Mouse (Mus musculus): Measurements from ENCODE around the gene Olfr1018. TPM values are rescaled to one million over a fixed set of nuclear protein-coding genes. Genes with fewer than 3 reads are reported as not detected.

Gene Olfr1018
- not detected in 2 replicates for polyA plus RNA-seq (2015; fragmentation: Nextera tagmentation; extraction: Ambion mirVana)

GRCm38 (mm10) chr2:85818179-85818578 is at the start of gene Olfr1018:
TSS of gene Olfr1018 (plus strand) at chr2:85818479.
- Histone ChIP-seq H3K4me2 (no peak within 1 kb of the TSS), H3K4me1 (replicated peaks) (no peaks in the 10 kb centered on the region), H3K9ac (no peak within 1 kb of the TSS), H3K27me3 (no peaks in the 10 kb centered on the region), H3K9me3 (replicated peaks) (no peaks in the 10 kb centered on the region), H3K4me3 (replicated peaks) (no peak within 1 kb of the TSS), H3K27ac (no peak within 1 kb of the TSS), H3K36me3 (no peaks in the 10 kb centered on the region)
- DNase-seq (no peak), ATAC-seq (ENCODE audit: low read depth) (no peak)

GRCm38 (mm10) chr2:85772413-85772812 is 45.9 kb upstream of the Olfr1018 start, which contains the start of gene Olfr1014:
TSS of gene Olfr1014 (plus strand) at chr2:85772713.
- no peak within 1 kb of the TSS for H3K27ac ChIP-seq

GRCm38 (mm10) chr2:85781717-85782116 is 36.6 kb upstream of the Olfr1018 start, which contains the start of gene Olfr1015:
TSS of gene Olfr1015 (plus strand) at chr2:85782017.
- Histone ChIP-seq H3K4me3 (replicated peaks) (no peak within 1 kb of the TSS), H3K9me3 (replicated peaks) (no peaks in the 10 kb centered on the region), H3K9ac (no peak within 1 kb of the TSS), H3K36me3 (no peaks in the 10 kb centered on the region), H3K27ac (no peak within 1 kb of the TSS), H3K27me3 (no peaks in the 10 kb centered on the region), H3K4me2 (no peak within 1 kb of the TSS), H3K4me1 (replicated peaks) (no peaks in the 10 kb centered on the region)
- no peak for ATAC-seq (ENCODE audit: low read depth)
- DNase-seq: no peak

More at GRCm38 (mm10) chr2:85772413-85772812, 45.9 kb upstream of the Olfr1018 start, which contains the start of gene Olfr1014:
- Histone ChIP-seq H3K9ac (no peak within 1 kb of the TSS), H3K27me3 (no peaks in the 10 kb centered on the region), H3K36me3 (no peaks in the 10 kb centered on the region), H3K9me3 (replicated peaks) (no peaks in the 10 kb centered on the region), H3K4me2 (no peak within 1 kb of the TSS), H3K4me3 (replicated peaks) (no peak within 1 kb of the TSS), H3K4me1 (replicated peaks) (no peaks in the 10 kb centered on the region)
- ATAC-seq (ENCODE audit: low read depth) (no peak), DNase-seq (no peak)

GRCm38 (mm10) chr2:85792331-85792730 is 25.9 kb upstream of the Olfr1018 start:
- no peak overlapping the region for H3K27ac ChIP-seq
- H3K4me2 ChIP-seq: no peak overlapping the region
- no peaks in the 10 kb centered on the region for H3K27me3 ChIP-seq
- no peak overlapping the region for H3K4me3 ChIP-seq (replicated peaks)
- DNase-seq (no peak), ATAC-seq (ENCODE audit: low read depth) (no peak)
- no peak overlapping the region for H3K9ac ChIP-seq
- no peaks in the 10 kb centered on the region for H3K36me3 ChIP-seq
- no peaks in the 10 kb centered on the region for H3K9me3 ChIP-seq (replicated peaks)
- H3K4me1 ChIP-seq (replicated peaks): no peaks in the 10 kb centered on the region
- 48% methylated on average over 2 of the region's 2 CpGs for WGBS (ENCODE audit: insufficient replicate concordance)

- 62% methylated on average over 2 of the region's 2 CpGs for WGBS (ENCODE audit: insufficient replicate concordance)
- H3K27ac ChIP-seq: no peak within 1 kb of the TSS
- no peak within 1 kb of the TSS for H3K9ac ChIP-seq
- no peaks in the 10 kb centered on the region for H3K36me3 ChIP-seq
- no peaks in the 10 kb centered on the region for H3K9me3 ChIP-seq (replicated peaks)
- H3K27me3 ChIP-seq: no peaks in the 10 kb centered on the region
- no peak within 1 kb of the TSS for H3K4me2 ChIP-seq
- ATAC-seq (ENCODE audit: low read depth) (no peak), DNase-seq (no peak)
- no peak within 1 kb of the TSS for H3K4me3 ChIP-seq (replicated peaks)
- no peaks in the 10 kb centered on the region for H3K4me1 ChIP-seq (replicated peaks)
Measured at GRCm38 (mm10) chr2:85802444-85802843, 15.8 kb upstream of the Olfr1018 start, which contains the start of gene Olfr1016. TSS of gene Olfr1016 (minus strand) at chr2:85802544.

- Histone ChIP-seq H3K4me3 (replicated peaks) (no peak overlapping the region), H3K9me3 (replicated peaks) (no peaks in the 10 kb centered on the region), H3K27me3 (no peaks in the 10 kb centered on the region), H3K9ac (no peak overlapping the region), H3K4me1 (replicated peaks) (no peaks in the 10 kb centered on the region), H3K36me3 (no peaks in the 10 kb centered on the region), H3K27ac (no peak overlapping the region), H3K4me2 (no peak overlapping the region)
- ATAC-seq (ENCODE audit: low read depth) (no peak), DNase-seq (no peak)
- 70% methylated on average over 4 of the region's 4 CpGs for WGBS (ENCODE audit: insufficient replicate concordance)
Measured at GRCm38 (mm10) chr2:85804501-85804900, 13.8 kb upstream of the Olfr1018 start.

GRCm38 (mm10) chr2:85845383-85845782 is 27.1 kb downstream of the Olfr1018 start, which contains the start of gene Olfr1019:
TSS of gene Olfr1019 (minus strand) at chr2:85845483.
- H3K4me1 ChIP-seq (replicated peaks): no peaks in the 10 kb centered on the region
- H3K36me3 ChIP-seq: no peaks in the 10 kb centered on the region
- no peak within 1 kb of the TSS for H3K27ac ChIP-seq
- no peaks in the 10 kb centered on the region for H3K9me3 ChIP-seq (replicated peaks)
- ATAC-seq (ENCODE audit: low read depth) (no peak), DNase-seq (no peak)
- no peaks in the 10 kb centered on the region for H3K27me3 ChIP-seq
- H3K4me2 ChIP-seq: no peak within 1 kb of the TSS
- no peak within 1 kb of the TSS for H3K9ac ChIP-seq
- H3K4me3 ChIP-seq (replicated peaks): no peak within 1 kb of the TSS

- H3K36me3 ChIP-seq: no peaks in the 10 kb centered on the region
- no peaks in the 10 kb centered on the region for H3K9me3 ChIP-seq (replicated peaks)
- no peaks in the 10 kb centered on the region for H3K4me1 ChIP-seq (replicated peaks)
- no peaks in the 10 kb centered on the region for H3K27me3 ChIP-seq
- 67% methylated on average over 1 of the region's 1 CpGs for WGBS (ENCODE audit: insufficient replicate concordance)
- no peak within 1 kb of the TSS for H3K4me2 ChIP-seq
- ATAC-seq (ENCODE audit: low read depth) (no peak), DNase-seq (no peak)
- no peak within 1 kb of the TSS for H3K27ac ChIP-seq
- H3K4me3 ChIP-seq (replicated peaks): no peak within 1 kb of the TSS
- no peak within 1 kb of the TSS for H3K9ac ChIP-seq
Measured at GRCm38 (mm10) chr2:85846730-85847129, 28.5 kb downstream of the Olfr1018 start, which contains the start of gene Olfr1020. TSS of gene Olfr1020 (plus strand) at chr2:85847030.

GRCm38 (mm10) chr2:85868294-85868693 is 50.0 kb downstream of the Olfr1018 start, which contains the start of gene Olfr1022:
TSS of gene Olfr1022 (plus strand) at chr2:85868594.
- WGBS (ENCODE audit: insufficient replicate concordance): 28% methylated on average over 2 of the region's 2 CpGs
- H3K9me3 ChIP-seq (replicated peaks): no peaks in the 10 kb centered on the region
- H3K4me2 ChIP-seq: no peak within 1 kb of the TSS
- no peak within 1 kb of the TSS for H3K27ac ChIP-seq
- no peak within 1 kb of the TSS for H3K9ac ChIP-seq
- DNase-seq (no peak), ATAC-seq (ENCODE audit: low read depth) (no peak)
- H3K4me3 ChIP-seq (replicated peaks): no peak within 1 kb of the TSS
- H3K4me1 ChIP-seq (replicated peaks): no peaks in the 10 kb centered on the region
- no peaks in the 10 kb centered on the region for H3K27me3 ChIP-seq
- no peaks in the 10 kb centered on the region for H3K36me3 ChIP-seq

Other genes with a start within 250 kb of the Olfr1018 start
- not detected in 2 replicates for gene Olfr996, start 239.3 kb upstream of the Olfr1018 start, polyA plus RNA-seq (2015; fragmentation: Nextera tagmentation; extraction: Ambion mirVana)
- not detected in 2 replicates for gene Olfr998, start 229.5 kb upstream of the Olfr1018 start, polyA plus RNA-seq (2015; fragmentation: Nextera tagmentation; extraction: Ambion mirVana)
- not detected in 2 replicates for gene Olfr1000, start 206.6 kb upstream of the Olfr1018 start, polyA plus RNA-seq (2015; fragmentation: Nextera tagmentation; extraction: Ambion mirVana)
- gene Olfr1002, start 167.8 kb upstream of the Olfr1018 start, polyA plus RNA-seq (2015; fragmentation: Nextera tagmentation; extraction: Ambion mirVana): not detected in 2 replicates
- not detected in 2 replicates for gene Olfr154, start 154.0 kb upstream of the Olfr1018 start, polyA plus RNA-seq (2015; fragmentation: Nextera tagmentation; extraction: Ambion mirVana)
- gene Olfr1006, start 139.7 kb upstream of the Olfr1018 start, polyA plus RNA-seq (2015; fragmentation: Nextera tagmentation; extraction: Ambion mirVana): not detected in 2 replicates
- not detected in 2 replicates for gene Olfr1008, start 129.0 kb upstream of the Olfr1018 start, polyA plus RNA-seq (2015; fragmentation: Nextera tagmentation; extraction: Ambion mirVana)
- not detected in 2 replicates for gene Olfr1009, start 103.1 kb upstream of the Olfr1018 start, polyA plus RNA-seq (2015; fragmentation: Nextera tagmentation; extraction: Ambion mirVana)
- not detected in 2 replicates for gene Olfr1012, start 55.7 kb upstream of the Olfr1018 start, polyA plus RNA-seq (2015; fragmentation: Nextera tagmentation; extraction: Ambion mirVana)
- not detected in 2 replicates for gene Olfr1013, start 51.4 kb upstream of the Olfr1018 start, polyA plus RNA-seq (2015; fragmentation: Nextera tagmentation; extraction: Ambion mirVana)
- gene Olfr1014, start 45.8 kb upstream of the Olfr1018 start, polyA plus RNA-seq (2015; fragmentation: Nextera tagmentation; extraction: Ambion mirVana): not detected in 2 replicates
- gene Olfr1015, start 36.5 kb upstream of the Olfr1018 start, polyA plus RNA-seq (2015; fragmentation: Nextera tagmentation; extraction: Ambion mirVana): not detected in 2 replicates
- gene Olfr1016, start 15.9 kb upstream of the Olfr1018 start, polyA plus RNA-seq (2015; fragmentation: Nextera tagmentation; extraction: Ambion mirVana): not detected in 2 replicates
- gene Olfr1019, start 27.0 kb downstream of the Olfr1018 start, polyA plus RNA-seq (2015; fragmentation: Nextera tagmentation; extraction: Ambion mirVana): not detected in 2 replicates
- not detected in 2 replicates for gene Olfr1020, start 28.6 kb downstream of the Olfr1018 start, polyA plus RNA-seq (2015; fragmentation: Nextera tagmentation; extraction: Ambion mirVana)
- gene Olfr1022, start 50.1 kb downstream of the Olfr1018 start, polyA plus RNA-seq (2015; fragmentation: Nextera tagmentation; extraction: Ambion mirVana): not detected in 2 replicates
- gene Olfr1023, start 67.2 kb downstream of the Olfr1018 start, polyA plus RNA-seq (2015; fragmentation: Nextera tagmentation; extraction: Ambion mirVana): not detected in 2 replicates
- gene Olfr1024, start 86.6 kb downstream of the Olfr1018 start, polyA plus RNA-seq (2015; fragmentation: Nextera tagmentation; extraction: Ambion mirVana): not detected in 2 replicates
- gene Olfr1025-ps1, start 96.7 kb downstream of the Olfr1018 start, polyA plus RNA-seq (2015; fragmentation: Nextera tagmentation; extraction: Ambion mirVana): not detected in 2 replicates
- gene Olfr1026, start 103.1 kb downstream of the Olfr1018 start, polyA plus RNA-seq (2015; fragmentation: Nextera tagmentation; extraction: Ambion mirVana): not detected in 2 replicates
- gene Olfr1028, start 132.0 kb downstream of the Olfr1018 start, polyA plus RNA-seq (2015; fragmentation: Nextera tagmentation; extraction: Ambion mirVana): not detected in 2 replicates
- not detected in 2 replicates for gene Olfr1029, start 155.4 kb downstream of the Olfr1018 start, polyA plus RNA-seq (2015; fragmentation: Nextera tagmentation; extraction: Ambion mirVana)
- not detected in 2 replicates for gene Olfr1030, start 160.8 kb downstream of the Olfr1018 start, polyA plus RNA-seq (2015; fragmentation: Nextera tagmentation; extraction: Ambion mirVana)
- not detected in 2 replicates for gene Olfr1031, start 171.8 kb downstream of the Olfr1018 start, polyA plus RNA-seq (2015; fragmentation: Nextera tagmentation; extraction: Ambion mirVana)
- gene Olfr1032, start 187.1 kb downstream of the Olfr1018 start, polyA plus RNA-seq (2015; fragmentation: Nextera tagmentation; extraction: Ambion mirVana): not detected in 2 replicates
- gene Olfr1033, start 202.2 kb downstream of the Olfr1018 start, polyA plus RNA-seq (2015; fragmentation: Nextera tagmentation; extraction: Ambion mirVana): 0.16 and 0.41 TPM in 2 replicates
- gene Olfr1034, start 227.4 kb downstream of the Olfr1018 start, polyA plus RNA-seq (2015; fragmentation: Nextera tagmentation; extraction: Ambion mirVana): not detected in 2 replicates

Data from liver, embryonic 13.5 days (tissue).